Mouse (Mus musculus) heart, adult 8-10 months (tissue): Measurements from ENCODE around the gene Slc7a8. TPM values are rescaled to one million over a fixed set of nuclear protein-coding genes. Genes with fewer than 3 reads are reported as not detected.
"Not testable (repeated sequence)": the region's sequence is repeated elsewhere in the genome, so short reads cannot be mapped to it uniquely, and the experiment has no call there.

Experiments used
- DNase-seq: peaks from one replicate; pipeline ENCODE4 v3.0.0; 2022; ENCODE audit warnings: low spot score
- total RNA-seq, 4 experiments: library from RNA; stranded (reverse); gene quantifications; 2 replicates each; pipeline ENCODE4 v1.2.4; 2022

Slc7a8 gene
- total RNA-seq, 4 experiments from 2014 or later: 1.5 to 2.3 (median 2.0) TPM

DNA sequence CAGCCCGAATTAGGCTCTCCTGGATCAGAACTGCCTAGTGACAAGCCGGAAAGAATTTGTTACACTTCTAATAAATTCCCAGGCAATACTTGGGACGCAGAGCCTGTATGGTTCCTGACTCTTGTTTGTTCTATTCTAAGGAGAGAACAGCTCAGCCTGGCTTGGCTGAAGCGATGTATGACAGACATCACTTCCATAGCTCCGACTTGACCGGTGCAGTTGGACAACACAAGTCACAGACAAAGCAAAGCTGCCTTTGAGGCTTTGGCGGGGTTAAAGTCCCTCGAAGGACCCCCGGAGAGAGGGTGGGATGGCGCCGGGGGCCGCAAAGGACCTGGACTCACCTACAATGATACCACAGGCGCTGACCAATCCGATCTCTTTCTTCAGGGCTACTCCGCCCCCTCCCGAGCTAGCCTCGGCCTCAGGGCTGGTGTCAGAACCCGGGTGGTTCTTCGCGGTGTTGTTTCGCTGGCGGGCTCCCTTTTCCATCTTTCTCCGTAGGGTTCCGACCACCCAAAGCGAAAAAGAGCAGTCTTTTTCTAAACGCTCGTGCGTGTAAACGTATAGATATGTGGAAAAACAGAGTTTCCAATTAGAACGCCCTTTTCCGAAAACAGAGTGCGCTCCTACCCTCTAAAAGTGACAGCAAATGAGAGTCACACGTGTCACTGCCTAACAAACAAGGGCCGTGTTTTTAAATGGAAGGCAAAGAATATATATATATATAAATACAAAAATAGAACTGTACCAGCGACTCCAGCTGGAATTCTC lies 723 bp downstream of the Slc7a8 start:
- DNase-seq: peak; percentile 54

GRCm38 (mm10) chr14:54780084-54780483 lies 1.7 kb downstream of the Slc7a8 start:
- no peak for DNase-seq

DNA sequence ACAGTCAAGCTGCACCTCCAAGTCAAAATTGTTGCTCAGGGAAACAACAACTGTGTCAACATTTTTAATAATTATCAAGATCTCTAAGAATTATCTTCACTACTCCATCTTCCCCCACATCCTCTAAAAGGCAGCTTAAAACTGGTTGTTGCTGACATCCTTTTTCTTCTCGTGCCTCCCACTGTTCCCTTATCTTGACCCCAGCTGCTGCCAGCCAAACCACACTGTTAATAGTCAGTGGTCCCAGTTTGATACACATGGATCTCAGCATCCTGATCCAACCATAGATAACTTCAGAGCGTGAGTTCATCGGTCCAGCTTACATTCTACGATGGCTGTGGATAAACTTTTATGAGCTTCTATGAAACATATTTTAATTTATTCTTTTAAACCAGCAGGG lies 3.9 kb downstream of the Slc7a8 start:
- DNase-seq: no peak

- DNase-seq: no peak
Observed at GRCm38 (mm10) chr14:54776768-54777167, 5.0 kb downstream of the Slc7a8 start.

GRCm38 (mm10) chr14:54775534-54776041 lies 6.2 kb downstream of the Slc7a8 start:
- no peak for DNase-seq

GRCm38 (mm10) chr14:54772333-54772856 lies 9.4 kb downstream of the Slc7a8 start:
- no peak for DNase-seq

- no peak for DNase-seq
Observed at GRCm38 (mm10) chr14:54770373-54770772, 11.4 kb downstream of the Slc7a8 start.

DNA sequence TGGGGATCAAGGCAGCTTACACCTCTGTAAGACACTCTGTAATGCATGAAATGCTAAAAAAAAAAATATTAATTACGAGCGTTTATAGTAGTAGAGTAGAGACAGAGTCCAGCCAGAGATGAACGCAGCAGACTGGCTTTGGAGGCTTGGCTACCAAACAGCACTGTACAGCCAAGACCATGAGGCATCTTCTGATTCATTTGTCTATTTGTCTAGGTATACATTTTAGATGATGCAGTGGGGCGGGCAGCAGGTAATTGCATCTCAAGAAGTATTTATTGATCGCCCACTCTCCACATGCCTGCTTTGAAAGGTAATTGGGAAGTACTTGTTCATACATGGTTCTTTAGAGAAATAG lies 12.7 kb downstream of the Slc7a8 start:
- DNase-seq: no peak

- DNase-seq: no peak
Observed at GRCm38 (mm10) chr14:54768314-54769067, 13.3 kb downstream of the Slc7a8 start.

GRCm38 (mm10) chr14:54766937-54767336 lies 14.8 kb downstream of the Slc7a8 start:
- not testable (repeated sequence) for DNase-seq

DNA sequence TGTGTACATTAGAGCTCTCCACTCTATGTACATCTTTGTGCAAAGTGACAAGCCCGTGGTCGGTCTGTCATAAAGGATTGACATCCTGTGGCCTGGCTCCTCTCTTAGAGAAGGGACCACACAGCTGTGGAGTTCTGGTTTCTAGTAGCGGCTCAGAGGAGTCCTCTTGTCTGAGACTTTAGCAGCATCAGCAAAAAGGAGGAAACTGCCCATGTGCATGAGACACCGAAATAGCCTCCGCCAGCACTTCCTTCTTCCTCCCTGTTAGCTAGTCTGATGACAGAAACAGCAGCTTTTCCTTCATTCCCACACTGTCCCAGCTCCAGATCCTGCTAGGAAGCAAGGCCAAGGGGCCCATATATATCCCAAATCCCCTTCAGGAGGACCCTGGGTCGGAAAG lies 25.4 kb downstream of the Slc7a8 start:
- DNase-seq: no peak

DNA sequence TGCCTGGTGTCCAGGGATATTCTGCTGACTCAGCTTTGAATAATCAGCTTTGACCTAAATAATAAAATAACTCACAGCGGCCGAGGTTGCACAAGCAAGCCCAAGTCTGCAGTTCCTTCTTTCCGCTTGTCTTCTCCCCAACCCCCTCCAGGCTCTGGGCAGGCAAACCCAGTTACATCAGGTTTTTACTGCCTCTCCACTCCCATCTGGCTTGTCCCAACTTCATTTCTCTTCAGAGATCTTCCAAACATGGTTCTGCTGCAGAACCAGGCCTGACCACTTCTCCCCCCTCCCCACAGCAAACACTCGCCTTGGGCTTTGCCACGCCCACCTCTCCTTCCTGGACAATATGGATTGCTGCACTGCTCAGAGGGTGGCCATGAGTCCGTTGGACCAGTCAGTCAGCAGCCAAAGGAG lies 27.1 kb downstream of the Slc7a8 start:
- peak; percentile 51 for DNase-seq

DNA sequence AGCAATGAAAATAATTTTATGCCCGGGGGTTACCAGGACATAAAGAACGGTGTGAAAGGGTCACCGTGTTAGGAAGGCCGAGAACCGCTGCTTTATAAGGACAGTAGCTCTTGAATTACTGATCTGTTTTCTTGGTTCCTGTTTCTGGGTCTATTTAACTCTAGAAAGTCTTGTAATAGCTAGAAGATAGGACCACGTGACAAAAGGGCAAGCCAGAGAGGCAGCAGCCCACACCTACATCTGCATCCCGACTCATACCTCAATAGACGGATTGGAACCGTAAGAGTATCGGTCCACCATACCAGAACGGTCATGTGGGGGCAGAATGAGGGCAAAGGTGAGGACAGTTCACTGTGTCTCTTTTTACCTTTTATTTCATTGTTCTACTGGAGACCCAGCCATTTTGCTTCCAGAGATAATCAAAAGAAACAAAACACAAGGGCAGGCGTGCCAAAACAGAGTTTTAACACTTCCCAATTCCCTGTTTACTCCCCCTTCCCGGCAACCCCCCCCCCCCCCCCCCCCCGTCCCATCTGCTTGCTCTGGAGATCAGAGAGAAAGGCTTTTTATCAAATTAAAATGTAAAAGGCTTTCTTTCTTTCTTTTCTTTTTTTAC lies 27.7 kb downstream of the Slc7a8 start:
- DNase-seq: no peak

GRCm38 (mm10) chr14:54752938-54753337 lies 28.8 kb downstream of the Slc7a8 start:
- DNase-seq: no peak

GRCm38 (mm10) chr14:54751768-54752167 lies 30.0 kb downstream of the Slc7a8 start:
- DNase-seq: no peak

GRCm38 (mm10) chr14:54749238-54749637 lies 32.5 kb downstream of the Slc7a8 start:
- DNase-seq: peak; percentile 28

DNA sequence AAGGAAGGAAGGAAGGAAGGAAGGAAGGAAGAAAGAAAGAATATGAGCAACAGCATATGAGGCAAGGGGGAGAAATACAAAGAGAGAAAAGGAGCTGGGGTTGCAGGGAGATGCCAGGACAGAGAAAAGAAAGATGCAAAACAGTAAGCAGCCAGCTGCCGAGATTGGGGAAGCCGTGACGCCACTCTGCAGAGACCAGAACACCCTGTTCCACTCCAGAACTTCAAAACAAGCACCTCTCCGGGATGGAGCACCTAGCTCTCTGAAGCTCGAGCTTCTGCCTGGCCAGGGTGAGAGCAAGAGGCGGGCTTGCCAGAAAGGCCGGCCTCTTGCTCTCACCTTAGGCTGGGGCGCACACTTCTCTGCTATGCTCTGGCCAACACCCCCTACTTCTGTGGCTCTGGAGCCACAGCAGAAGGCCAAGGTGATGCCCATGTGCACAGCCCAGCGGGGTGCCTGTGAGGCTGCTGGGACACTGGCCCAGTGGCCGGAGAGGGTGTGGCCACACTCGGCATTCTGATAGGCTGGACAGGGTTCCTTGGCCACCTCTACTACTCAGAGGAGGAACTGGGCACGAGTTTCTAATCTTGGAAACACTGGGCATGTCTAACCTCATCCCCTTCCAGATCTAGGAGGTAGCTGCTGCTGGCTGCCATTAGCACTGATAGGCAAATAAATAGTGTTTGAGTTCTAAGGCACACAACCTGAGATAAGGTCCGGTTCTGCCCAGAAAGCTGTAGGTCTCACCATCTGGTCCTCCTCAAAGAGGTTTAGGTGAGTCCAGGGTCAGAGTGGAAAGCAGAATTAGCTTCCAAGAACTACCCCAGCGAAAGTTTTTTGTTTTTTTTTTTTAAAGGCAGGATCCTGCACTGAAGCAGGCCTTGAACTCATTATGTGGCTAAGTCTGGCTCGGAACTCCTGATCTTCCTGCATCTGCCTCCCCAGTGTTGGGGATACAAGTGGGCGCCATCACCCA lies 33.5 kb downstream of the Slc7a8 start:
- DNase-seq: peak; percentile 68

- no peak for DNase-seq
Observed at GRCm38 (mm10) chr14:54746038-54746437, 35.7 kb downstream of the Slc7a8 start.

DNA sequence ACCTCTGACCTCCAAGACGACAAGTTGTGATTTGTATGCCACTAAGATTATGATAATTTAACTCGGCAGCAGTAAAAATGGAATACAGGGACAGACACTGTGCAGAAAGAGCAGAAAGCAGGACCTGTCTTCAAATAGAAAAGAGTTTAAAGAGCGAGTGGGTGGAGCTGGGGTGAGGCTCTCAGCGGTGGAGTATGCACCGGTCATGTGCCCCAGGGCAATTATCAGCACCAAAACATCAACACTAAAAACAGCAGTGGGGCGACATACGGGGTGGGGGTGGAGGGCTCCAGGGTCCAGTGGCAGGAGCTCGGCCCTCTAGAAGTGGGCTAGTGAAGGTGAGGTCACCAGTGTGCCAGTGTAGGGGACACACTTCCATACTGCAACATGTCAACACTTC lies 37.3 kb downstream of the Slc7a8 start:
- DNase-seq: no peak

DNA sequence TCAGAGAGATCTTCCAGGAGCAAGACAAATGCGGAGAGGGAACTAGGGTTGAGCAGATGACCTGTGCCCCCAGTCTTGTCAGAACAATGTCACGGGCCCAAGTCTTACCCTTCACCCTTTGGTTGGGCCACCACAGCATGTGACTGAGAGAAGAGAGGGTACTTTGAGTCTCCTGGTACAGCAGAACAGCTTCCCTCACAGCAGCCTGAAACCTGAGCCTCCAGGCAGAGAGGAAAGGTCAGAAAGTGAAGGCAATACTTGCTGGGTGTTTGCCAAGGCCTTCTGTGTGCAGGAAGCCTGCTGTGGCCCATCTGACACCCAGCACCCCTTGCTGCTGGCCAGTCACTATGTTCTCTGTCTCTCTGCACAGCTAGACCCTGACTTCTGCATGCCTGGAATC lies 39.4 kb downstream of the Slc7a8 start:
- no peak for DNase-seq

- no peak for DNase-seq
Observed at GRCm38 (mm10) chr14:54741721-54742120, 40.0 kb downstream of the Slc7a8 start.
